Mouse (Mus musculus) gastrocnemius, postnatal 4 days (tissue): ENCODE data around the gene Sema6d. TPM values are rescaled to one million over a fixed set of nuclear protein-coding genes. Genes with fewer than 3 reads are reported as not detected.

ENCODE experiments used
- DNase-seq, 2 experiments: peaks; one replicate each; pipeline ENCODE4 v3.0.0; 2021 to 2022; ENCODE audit warnings: low spot score in 2 of 2, mixed read lengths in 2 of 2
- total RNA-seq, 2 experiments: library from RNA; stranded (reverse); gene quantifications; 2 replicates each; pipeline ENCODE4 v1.2.3; 2021

Sema6d gene
- total RNA-seq, 2 experiments from 2014 or later, result 34.0 to 34.5 TPM

DNA sequence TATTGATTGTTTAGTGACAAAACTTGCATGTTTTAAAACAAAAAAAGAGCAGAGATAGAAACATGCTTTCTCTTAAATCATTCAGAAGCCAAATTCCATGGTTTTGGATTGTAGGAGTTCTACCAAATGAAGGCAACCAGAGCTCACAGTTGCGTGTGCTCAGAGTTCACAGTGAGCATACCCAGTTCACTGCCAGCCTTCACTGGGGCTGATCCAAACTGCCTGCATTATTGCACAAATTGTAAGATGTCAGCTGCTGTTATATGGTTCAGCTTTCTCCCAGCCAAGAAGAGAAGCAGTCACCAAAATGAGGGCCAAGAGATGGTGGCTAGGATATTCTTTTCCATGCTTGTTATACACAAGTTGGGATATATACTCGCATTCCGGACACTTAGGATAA, 443.1 kb downstream of the Sema6d start:
- no peak for DNase-seq

- DNase-seq, result no peak
Measured at GRCm38 (mm10) chr2:124533602-124534001, 443.8 kb downstream of the Sema6d start.

GRCm38 (mm10) chr2:124550315-124550714, 460.5 kb downstream of the Sema6d start:
- no peak for DNase-seq

GRCm38 (mm10) chr2:124554751-124555415, 465.1 kb downstream of the Sema6d start:
- DNase-seq, result no peak

DNA sequence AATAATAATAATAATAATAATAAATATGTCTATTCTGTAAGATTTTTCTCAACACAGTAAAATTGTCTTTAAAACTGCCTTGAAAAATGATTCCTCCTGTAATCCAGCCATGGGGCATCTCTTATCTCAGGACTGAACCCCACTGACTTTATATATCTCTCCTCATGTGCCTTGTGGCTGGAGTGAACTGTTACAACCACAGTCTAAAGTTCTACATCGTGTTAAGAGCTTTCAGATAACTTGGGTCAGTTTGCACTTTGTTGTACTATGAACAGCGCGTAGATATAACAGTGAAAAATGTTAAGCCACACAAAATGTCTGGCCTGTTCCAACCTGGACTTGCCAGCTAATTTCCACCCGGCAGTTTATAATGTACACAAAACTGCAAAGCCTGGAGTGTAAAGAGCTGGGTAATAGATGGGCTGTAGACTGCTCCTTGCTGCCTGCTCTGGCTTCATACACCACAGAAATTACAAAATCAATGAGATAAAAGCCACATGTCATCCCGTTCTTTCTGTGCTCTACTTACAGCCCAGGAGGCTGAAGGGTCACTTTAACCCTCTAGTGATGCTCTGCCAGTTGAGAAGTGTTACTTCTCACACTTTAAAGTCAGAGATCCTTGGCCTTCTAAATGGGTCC, 467.2 kb downstream of the Sema6d start:
- DNase-seq, result no peak

GRCm38 (mm10) chr2:124558021-124558420, 468.3 kb downstream of the Sema6d start:
- DNase-seq, result no peak

GRCm38 (mm10) chr2:124561668-124562067, 471.9 kb downstream of the Sema6d start:
- no peak for DNase-seq

DNA sequence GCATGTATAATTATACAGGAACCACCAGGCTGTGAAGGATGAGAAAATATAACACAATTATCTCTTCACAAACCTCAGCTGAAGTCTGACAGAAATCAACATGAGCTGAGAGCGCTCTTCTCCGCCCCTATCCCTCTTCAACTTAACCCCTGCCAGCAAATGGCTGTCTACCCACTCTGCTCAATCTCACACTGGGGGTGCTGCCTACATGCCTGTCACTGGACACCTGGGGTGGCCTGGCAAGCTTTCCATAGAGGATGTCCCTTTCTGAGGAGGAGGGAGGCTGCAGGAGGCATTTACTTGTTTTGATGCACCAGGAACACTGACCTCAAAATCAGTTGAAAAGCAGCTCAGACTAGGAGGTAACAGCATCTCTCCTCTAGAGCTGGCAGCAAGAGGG, 472.3 kb downstream of the Sema6d start:
- DNase-seq, result no peak

DNA sequence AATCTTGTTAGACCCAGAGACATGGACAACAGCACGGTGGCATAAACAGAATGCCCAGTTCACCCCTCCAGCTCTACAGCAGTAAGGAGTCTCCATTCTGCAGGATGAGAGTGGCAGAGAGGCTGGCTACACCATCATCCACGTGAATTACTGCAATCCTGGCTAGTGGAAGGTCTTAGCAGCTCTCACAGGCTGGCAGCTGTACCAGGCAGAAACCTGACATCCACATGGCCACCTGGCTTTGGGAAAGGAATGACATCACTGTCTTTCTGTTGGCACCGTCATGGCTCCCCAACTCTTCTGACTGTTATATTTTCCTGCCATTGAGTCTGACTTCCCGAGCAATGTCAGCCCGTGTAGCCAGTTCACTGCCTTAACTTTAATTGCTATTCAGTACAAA, 474.0 kb downstream of the Sema6d start:
- no peak for DNase-seq

GRCm38 (mm10) chr2:124573734-124574133, 484.0 kb downstream of the Sema6d start:
- no peak for DNase-seq

DNA sequence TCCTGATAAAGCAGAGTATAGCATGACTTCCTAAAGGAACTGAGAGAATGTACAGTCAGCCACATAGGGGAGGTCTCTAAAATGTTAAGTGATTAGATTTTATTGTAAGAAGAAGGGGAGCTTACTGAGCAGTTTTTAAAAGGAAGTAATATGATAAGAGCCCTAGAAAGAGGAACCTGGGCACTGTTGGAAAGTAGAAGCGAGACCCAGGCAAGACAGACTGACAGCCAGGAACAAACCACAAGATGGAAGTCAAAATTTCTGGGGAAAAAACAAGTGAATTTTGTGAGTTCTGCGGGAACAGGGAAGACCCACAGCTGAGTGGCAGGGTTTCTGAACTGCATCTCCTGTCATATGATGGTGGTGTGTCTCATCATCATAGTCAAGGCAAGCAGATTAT, 486.3 kb downstream of the Sema6d start:
- DNase-seq, result no peak

- no peak for DNase-seq
Measured at GRCm38 (mm10) chr2:124583561-124583960, 493.8 kb downstream of the Sema6d start.

GRCm38 (mm10) chr2:124592750-124593149, 503.0 kb downstream of the Sema6d start:
- no peak for DNase-seq

GRCm38 (mm10) chr2:124599014-124599413, 509.2 kb downstream of the Sema6d start:
- DNase-seq, result no peak

DNA sequence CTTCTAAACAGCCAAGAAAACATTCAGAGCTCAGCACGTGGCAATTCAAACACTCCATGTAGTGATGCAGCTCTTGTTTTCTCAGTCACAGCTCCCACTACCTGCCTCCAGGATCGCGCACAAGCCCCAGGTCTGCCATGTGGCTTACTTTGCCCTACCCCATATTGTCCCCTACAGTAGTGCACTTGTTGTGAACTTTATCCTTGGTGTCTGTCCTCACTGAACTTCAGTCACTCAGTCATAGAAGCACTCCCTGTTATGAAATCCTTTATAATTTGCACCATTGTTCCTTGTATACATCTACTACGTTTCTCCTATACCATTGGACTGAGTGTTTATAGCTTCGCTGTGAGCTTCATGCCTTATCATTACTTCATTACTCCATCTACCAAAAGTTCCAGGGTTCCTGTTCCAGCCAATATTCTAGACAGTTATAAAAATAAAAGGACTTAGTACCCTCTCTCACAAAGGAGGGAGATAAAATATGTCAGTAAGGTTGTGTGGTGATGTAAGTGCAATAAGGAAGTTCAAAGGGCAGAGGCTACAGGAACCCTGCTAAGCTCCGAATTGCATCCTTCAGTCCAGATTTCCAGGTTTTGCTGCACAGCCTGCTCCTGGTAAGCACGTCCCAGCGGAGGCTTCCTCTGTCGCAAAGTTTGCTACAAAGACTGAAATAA, 512.1 kb downstream of the Sema6d start:
- no peak for DNase-seq

GRCm38 (mm10) chr2:124602379-124602913, 512.7 kb downstream of the Sema6d start:
- no peak for DNase-seq

- DNase-seq, result no peak
Measured at GRCm38 (mm10) chr2:124605341-124605740, 515.6 kb downstream of the Sema6d start.

- DNase-seq, result no peak
Measured at GRCm38 (mm10) chr2:124607986-124608385, 518.2 kb downstream of the Sema6d start.

DNA sequence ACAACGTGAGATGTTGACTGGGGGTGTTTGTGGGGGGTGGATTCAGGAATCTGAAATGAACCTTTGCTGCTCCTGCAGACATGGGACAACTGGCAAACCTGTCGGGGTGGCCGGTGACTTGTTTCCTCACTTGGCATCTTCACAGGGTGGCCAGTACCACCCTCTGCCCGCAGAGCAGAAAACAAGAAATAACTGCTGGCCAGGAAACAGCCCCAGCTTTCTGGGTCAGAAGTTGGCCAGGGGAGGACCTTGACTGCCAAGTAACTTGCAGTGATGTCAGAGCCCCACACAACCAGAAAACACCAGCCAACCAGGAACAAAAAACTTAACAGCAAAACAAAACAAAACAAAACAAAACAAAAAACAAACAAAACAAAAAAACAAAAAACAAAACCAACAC, 518.8 kb downstream of the Sema6d start:
- no peak for DNase-seq

DNA sequence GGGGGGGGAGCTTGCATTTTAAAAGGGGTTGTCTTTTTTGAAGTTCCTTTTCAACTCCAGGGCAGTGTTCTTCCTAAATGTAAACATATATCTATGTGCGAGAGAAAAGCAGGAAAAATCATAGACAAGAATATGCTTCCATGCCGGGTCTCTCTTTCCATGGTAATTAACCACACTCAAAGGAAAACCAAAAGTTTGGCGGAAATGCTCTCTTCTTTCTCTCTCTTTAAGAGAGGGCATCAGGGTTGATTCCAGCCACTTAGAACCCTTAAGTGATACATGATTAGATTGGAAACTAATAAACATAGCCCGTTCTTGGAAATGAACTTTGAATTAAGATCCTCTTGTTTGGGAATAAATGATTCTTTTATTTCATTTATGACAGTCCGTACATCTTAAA, 519.2 kb downstream of the Sema6d start:
- no peak for DNase-seq

- DNase-seq, result peak; percentile 71 to 81
Measured at GRCm38 (mm10) chr2:124609711-124610585, 520.2 kb downstream of the Sema6d start.
